Mouse (Mus musculus) liver, embryonic 13.5 days (tissue): Measurements from ENCODE around the gene Pin1rt1. TPM values are rescaled to one million over a fixed set of nuclear protein-coding genes. Genes with fewer than 3 reads are reported as not detected.

Experiments
- ATAC-seq: fragments of 200-750 bp; cut with Nextera tagmentation; 2 replicates; pipeline ENCODE4 v1.8.0; 2017; ENCODE audit warnings: low read depth, mild to moderate bottlenecking, moderate number of reproducible peaks, moderate library complexity
- DNase-seq: peaks from one replicate; pipeline ENCODE4 v3.0.0; 2022
- H3K27ac ChIP-seq: fragments of 300-500 bp; sonication (generic); 2 replicates; pipeline ENCODE4 v1.5.1; 2015; ENCODE audit warnings: moderate library complexity, mild to moderate bottlenecking, inconsistent platforms
- H3K27me3 ChIP-seq: fragments of 300-500 bp; sonication (generic); 2 replicates; pipeline ENCODE4 v1.6.1; 2015; ENCODE audit warnings: mild to moderate bottlenecking, inconsistent platforms
- H3K36me3 ChIP-seq: fragments of 300-500 bp; sonication (generic); 2 replicates; pipeline ENCODE4 v1.6.1; 2015; ENCODE audit warnings: mild to moderate bottlenecking, inconsistent platforms
- H3K4me1 ChIP-seq: fragments of 300-500 bp; sonication (generic); replicated peaks from 2 replicates; pipeline ENCODE4 v1.6.1; 2015; ENCODE audit warnings: inconsistent platforms
- H3K4me2 ChIP-seq: fragments of 300-500 bp; sonication (generic); 2 replicates; pipeline ENCODE4 v1.6.1; 2015; ENCODE audit warnings: inconsistent platforms, mild to moderate bottlenecking, moderate library complexity
- H3K4me3 ChIP-seq: fragments of 300-500 bp; sonication (generic); replicated peaks from 2 replicates; pipeline ENCODE4 v1.5.1; 2015; ENCODE audit warnings: mild to moderate bottlenecking, inconsistent platforms
- H3K9ac ChIP-seq: fragments of 300-500 bp; sonication (generic); 2 replicates; pipeline ENCODE4 v1.6.1; 2015; ENCODE audit warnings: mild to moderate bottlenecking, inconsistent platforms
- H3K9me3 ChIP-seq: fragments of 300-500 bp; sonication (generic); replicated peaks from 2 replicates; pipeline ENCODE4 v1.6.1; 2016; ENCODE audit warnings: inconsistent platforms
- WGBS: fragments of 180-500 bp; shearing (Covaris S2); methylation state at CpG from one replicate; pipeline ENCODE4 v1.1.7; 2015; ENCODE audit not compliant: insufficient replicate concordance; 5-methylcytosine and 5-hydroxymethylcytosine counted together
- polyA plus RNA-seq: library from polyadenylated mRNA; unstranded; fragments of >200 nt; fragmentation: Nextera tagmentation; extraction: Ambion mirVana; gene quantifications from 2 replicates; pipeline ENCODE4 v1.2.1, GENCODE M21; 2015

Pin1rt1 gene
- polyA plus RNA-seq, 1 experiment from 2014 or later = not detected

DNA sequence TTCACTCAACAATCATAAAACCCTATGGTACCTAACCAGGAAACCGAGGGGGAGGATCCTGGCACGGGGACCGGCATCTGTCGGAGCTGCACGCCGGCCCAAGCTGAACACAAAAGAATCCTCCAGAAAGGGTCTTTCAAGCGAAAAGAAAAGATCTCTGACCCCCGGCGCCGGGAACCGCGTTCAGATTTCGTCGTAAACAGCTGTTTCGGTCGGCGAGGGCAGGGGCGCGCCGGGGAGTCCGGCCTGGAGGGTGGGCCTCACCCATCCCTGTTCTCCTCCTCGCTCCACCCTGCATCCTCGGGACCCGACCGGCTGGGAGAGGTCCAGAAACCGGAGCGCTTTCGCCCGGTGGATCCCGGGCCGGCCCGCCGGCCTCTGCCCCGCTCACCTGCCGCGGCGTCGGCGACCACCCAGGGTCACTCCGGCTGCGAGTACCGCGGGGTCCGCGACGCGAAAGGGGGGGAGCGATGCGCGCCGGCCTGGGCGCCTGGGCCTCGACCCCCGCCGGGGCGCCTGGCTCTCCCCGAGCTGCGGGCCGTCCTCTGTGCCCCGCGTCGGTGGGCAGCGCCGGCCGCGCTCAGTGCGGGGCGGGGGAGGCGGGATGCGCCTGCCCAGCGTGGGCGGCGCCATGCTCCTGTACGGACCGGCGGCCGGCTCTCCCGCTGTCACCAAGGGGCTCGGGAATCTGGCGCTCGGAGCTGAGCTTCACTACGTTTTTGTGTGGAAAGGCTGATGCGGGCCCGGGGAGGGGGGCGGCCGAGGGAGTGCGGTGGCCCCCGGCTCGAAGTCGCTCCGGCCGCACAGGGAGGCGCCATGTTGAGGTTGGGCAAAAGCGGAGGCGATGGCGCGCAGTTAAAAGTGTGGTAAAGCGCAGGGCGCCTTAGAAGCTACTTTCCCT lies 4.3 kb downstream of the Pin1rt1 start, which contains the start of gene Tcp11l1:
Gene Tcp11l1 (minus strand): TSS at position 585 of the 901 bp plus-strand sequence.
- no peak within 1 kb of the TSS for H3K27ac ChIP-seq
- peak within 1 kb of the TSS; percentile 68 for H3K4me2 ChIP-seq
- peak; percentile 70 for ATAC-seq

DNA sequence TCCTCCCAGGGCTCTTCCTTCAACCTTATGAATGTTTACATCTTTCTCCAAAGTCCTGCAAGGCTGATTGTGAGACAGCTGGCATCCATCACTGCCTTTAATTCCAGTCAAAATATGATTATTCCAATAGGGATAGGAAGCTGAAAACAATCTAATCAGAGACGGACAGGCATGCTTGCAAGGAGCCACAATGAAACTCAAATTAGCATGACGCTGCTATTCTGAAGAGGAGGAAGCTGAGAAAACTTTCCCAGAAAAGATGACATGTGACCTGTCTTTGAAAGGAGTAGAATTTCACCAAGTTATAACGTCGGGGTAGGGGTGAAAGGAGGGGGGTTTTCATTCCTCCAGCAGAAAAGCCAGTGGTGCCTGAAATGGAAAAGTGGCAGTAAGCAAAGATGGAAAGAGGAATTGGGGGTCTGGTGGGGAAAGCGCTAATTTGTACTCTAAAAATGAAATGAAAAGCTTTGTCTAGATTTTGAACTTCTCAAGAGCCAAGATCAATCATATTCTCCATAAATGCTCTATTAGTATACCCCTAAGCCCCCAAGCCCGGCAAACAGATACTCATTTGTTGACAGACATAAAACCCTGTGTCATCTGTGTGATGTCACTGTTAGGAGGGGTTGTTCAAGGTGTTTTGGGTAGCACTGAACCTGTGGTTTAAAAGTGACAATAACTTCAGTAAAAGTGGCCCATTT lies 5.4 kb downstream of the Pin1rt1 start:
- H3K27me3 ChIP-seq = peaks cover 45% of the 10 kb centered on the region
- H3K4me3 ChIP-seq = peak overlapping the region; percentile 68
- H3K36me3 ChIP-seq = no peaks in the 10 kb centered on the region
- no peaks in the 10 kb centered on the region for H3K9me3 ChIP-seq
- no peak overlapping the region for H3K9ac ChIP-seq
- H3K4me2 ChIP-seq = peak overlapping the region; percentile 68
- DNase-seq = no peak
- no peak overlapping the region for H3K27ac ChIP-seq
- 24% methylated on average over 6 of the region's 6 CpGs for WGBS
- ATAC-seq = no peak
- H3K4me1 ChIP-seq = peaks cover 11% of the 10 kb centered on the region

More for the DNA sequence above, 4.3 kb downstream of the Pin1rt1 start, which contains the start of gene Tcp11l1:
- under 1% methylated on average over 73 of the region's 99 CpGs for WGBS
- H3K9ac ChIP-seq = peak within 1 kb of the TSS; percentile 69
- peaks cover 11% of the 10 kb centered on the region for H3K4me1 ChIP-seq
- H3K36me3 ChIP-seq = no peaks in the 10 kb centered on the region
- H3K27me3 ChIP-seq = peaks cover 45% of the 10 kb centered on the region
- no peaks in the 10 kb centered on the region for H3K9me3 ChIP-seq
- peak; percentile 19 for DNase-seq
- H3K4me3 ChIP-seq = peak within 1 kb of the TSS; percentile 68

DNA sequence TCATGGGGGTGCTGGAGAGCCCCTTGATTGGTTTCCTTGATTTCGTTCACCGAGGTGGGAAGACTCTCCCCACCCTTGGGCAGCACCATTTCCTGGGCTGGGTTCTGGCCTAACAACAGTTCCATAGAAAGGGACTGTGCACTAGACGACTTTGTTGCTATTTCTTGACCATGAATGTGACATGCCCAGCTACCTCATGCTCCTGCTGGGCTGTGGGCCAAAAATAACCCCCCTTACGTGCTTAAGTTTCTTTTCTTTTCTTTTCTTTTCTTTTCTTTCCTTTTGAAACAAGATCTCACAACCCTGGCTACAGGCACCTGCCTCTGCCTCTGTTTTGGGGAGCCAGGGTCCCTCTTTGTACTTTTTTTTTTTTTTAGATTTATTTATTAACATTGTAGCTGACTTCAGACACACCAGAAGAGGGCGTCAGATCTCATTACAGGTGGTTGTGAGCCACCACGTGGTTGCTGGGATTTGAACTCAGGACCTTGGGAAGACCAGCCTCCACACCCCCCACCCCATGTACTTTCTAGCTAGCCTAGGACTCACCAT lies 6.3 kb downstream of the Pin1rt1 start:
- Histone ChIP-seq H3K9me3 (no peaks in the 10 kb centered on the region), H3K4me1 (peaks cover 11% of the 10 kb centered on the region), H3K36me3 (no peaks in the 10 kb centered on the region), H3K4me3 (no peak overlapping the region), H3K9ac (no peak overlapping the region), H3K27ac (no peak overlapping the region), H3K27me3 (peaks cover 45% of the 10 kb centered on the region), H3K4me2 (no peak overlapping the region)
- DNase-seq (no peak), ATAC-seq (no peak)
- 53% methylated on average over 6 of the region's 6 CpGs for WGBS

DNA sequence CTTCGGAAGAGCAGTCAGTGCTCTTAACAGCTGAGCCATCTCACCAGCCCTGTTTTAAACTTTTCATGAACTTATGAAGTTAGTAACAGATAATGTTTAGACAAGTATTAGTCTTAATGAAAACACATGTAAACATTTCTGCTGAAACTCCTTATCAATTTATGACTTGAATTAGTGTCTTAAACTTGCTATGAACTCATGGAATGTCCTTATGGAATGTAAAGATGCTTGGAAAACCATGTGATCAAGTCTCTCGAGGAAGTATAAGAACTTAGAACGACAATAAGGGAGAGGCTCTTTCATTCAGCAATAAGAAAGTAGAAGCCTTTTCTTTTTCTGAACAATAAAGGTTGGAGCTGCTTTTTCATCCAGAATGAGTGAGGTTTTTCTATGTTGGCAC lies 11.8 kb downstream of the Pin1rt1 start:
- Histone ChIP-seq H3K9ac (no peak overlapping the region), H3K4me1 (0 out of 2 replicates have a peak, but pooled peaks cover 4% of the 10 kb centered on the region), H3K9me3 (no peaks in the 10 kb centered on the region), H3K27me3 (no peaks in the 10 kb centered on the region), H3K4me3 (no peak overlapping the region), H3K27ac (no peak overlapping the region), H3K36me3 (no peaks in the 10 kb centered on the region), H3K4me2 (no peak overlapping the region)
- no peak for ATAC-seq
- DNase-seq = no peak
- WGBS = 63% methylated on average over 3 of the region's 3 CpGs

DNA sequence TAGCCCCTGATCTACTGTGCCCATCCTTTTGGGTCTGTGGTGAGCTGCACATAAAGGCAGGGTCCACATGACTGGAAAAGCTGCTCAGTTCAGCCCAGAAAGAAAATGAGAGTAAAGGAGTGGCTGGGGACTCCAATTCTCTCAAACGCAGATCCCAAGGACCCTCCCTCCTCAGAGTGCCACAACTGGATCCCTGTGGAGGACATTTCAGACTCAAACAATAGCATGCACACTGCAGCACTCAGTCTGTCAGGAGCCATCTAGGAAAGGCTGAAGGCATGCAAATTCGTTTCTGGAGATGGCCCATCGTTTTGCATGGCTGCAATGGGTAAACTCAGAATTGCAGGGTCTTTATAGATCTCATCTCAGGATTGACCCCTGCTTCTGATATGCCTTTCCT lies 13.0 kb downstream of the Pin1rt1 start:
- Histone ChIP-seq H3K9me3 (no peaks in the 10 kb centered on the region), H3K27ac (no peak overlapping the region), H3K4me2 (no peak overlapping the region), H3K4me1 (0 out of 2 replicates have a peak, but pooled peaks cover 4% of the 10 kb centered on the region), H3K9ac (no peak overlapping the region), H3K4me3 (no peak overlapping the region), H3K36me3 (no peaks in the 10 kb centered on the region), H3K27me3 (no peaks in the 10 kb centered on the region)
- no peak for DNase-seq
- 52% methylated on average over 3 of the region's 3 CpGs for WGBS
- ATAC-seq = no peak

DNA sequence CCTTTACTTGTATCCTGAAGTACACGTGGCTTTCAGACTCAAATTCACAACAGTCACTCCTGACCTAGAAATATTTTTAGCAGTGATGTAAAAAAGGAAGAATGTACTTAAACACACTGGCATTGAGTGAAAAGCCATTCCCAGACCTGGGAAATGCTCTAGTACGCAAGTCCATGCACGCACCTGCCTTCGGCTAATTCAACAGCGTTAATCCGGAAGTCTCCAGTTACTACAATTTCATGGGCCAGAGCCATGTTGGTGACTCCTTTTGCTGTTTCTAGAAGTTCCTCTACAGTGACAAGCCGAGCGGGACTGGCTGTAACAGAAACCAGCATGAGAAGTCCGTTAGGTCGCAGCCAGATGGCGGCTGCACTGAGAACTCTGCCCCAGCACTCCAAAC lies 16.5 kb downstream of the Pin1rt1 start:
- H3K36me3 ChIP-seq = no peaks in the 10 kb centered on the region
- 78% methylated on average over 11 of the region's 11 CpGs for whole genome bisulfite sequencing

DNA sequence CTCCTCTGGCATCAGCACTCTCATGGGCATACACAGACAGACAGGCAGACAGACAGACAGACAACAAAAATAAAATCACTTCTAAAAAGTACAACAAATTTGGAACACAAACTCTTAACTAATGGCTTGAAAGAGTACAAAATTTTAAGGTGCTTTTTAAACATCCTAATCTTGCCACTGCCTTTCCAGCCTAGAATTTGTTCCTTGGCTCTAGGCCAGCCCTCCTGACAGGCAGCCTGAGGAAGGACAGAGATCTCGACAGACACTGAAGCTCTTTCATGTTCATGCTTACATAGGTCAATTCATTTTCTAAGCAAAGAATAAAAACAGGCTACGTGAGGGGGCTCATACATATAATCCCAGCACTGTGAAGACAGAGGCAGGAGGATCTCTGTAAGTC lies 23.6 kb downstream of the Pin1rt1 start:
- H3K9me3 ChIP-seq = no peaks in the 10 kb centered on the region
- 48% methylated on average over 2 of the region's 2 CpGs for WGBS
- no peak for DNase-seq

More for the DNA sequence above, 16.5 kb downstream of the Pin1rt1 start:
- Histone ChIP-seq H3K4me1 (0 out of 2 replicates have a peak, but pooled peaks cover 4% of the 10 kb centered on the region), H3K4me3 (no peak overlapping the region), H3K27ac (no peak overlapping the region), H3K4me2 (no peak overlapping the region), H3K9me3 (no peaks in the 10 kb centered on the region), H3K27me3 (no peaks in the 10 kb centered on the region), H3K9ac (no peak overlapping the region)
- ATAC-seq (no peak), DNase-seq (no peak)

DNA sequence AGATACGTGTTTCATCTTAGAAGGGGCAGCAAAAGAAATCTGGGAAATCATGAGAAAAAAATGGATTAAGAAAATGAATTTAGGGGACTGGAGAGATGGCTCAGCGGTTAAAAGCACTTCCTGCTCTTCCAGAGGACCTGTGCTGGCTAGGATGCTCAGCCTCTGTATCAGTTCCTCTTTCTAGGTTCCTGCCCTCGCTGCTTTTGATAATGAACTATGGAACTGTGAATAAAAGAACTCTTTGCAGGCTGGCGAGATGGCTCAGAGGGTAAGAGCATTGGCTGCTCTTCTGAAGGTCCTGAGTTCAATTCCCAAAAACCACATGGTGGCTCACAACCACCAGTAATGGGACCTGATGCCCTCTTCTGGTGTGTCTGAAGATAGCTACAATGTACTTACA lies 25.5 kb downstream of the Pin1rt1 start:
- no peaks in the 10 kb centered on the region for H3K36me3 ChIP-seq
- no peaks in the 10 kb centered on the region for H3K9me3 ChIP-seq
- H3K4me3 ChIP-seq = no peak overlapping the region
- no peak overlapping the region for H3K27ac ChIP-seq
- H3K4me2 ChIP-seq = no peak overlapping the region
- peaks cover 9% of the 10 kb centered on the region for H3K4me1 ChIP-seq
- no peak overlapping the region for H3K9ac ChIP-seq
- DNase-seq (no peak), ATAC-seq (no peak)
- H3K27me3 ChIP-seq = no peaks in the 10 kb centered on the region
- WGBS = 29% methylated on average over 4 of the region's 4 CpGs

More for the DNA sequence above, 23.6 kb downstream of the Pin1rt1 start:
- Histone ChIP-seq H3K36me3 (no peaks in the 10 kb centered on the region), H3K4me3 (no peak overlapping the region), H3K9ac (no peak overlapping the region), H3K27me3 (no peaks in the 10 kb centered on the region), H3K4me2 (no peak overlapping the region), H3K27ac (no peak overlapping the region), H3K4me1 (0 out of 2 replicates have a peak, but pooled peaks cover 6% of the 10 kb centered on the region)
- no peak for ATAC-seq

DNA sequence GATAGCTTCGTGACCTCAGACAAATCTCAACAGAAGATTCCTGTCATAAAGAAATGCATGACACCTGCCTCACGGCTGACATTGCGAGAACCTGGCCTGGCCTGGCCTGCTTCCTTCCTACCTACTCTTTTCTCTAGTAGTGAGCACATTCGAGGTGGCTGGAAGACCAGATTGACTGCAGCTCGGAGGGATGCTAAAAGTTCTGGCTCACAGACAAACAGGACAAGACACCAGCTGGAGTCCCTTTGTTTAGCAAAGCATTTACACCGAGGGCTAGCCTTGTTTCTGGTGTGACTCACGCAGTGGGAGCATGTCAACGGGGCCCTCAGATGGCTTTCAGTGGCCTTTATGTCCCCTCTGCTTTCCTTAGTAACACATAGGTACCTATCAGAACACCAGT lies 27.5 kb downstream of the Pin1rt1 start:
- no peak overlapping the region for H3K4me2 ChIP-seq
- no peaks in the 10 kb centered on the region for H3K27me3 ChIP-seq
- no peak overlapping the region for H3K9ac ChIP-seq
- no peak overlapping the region for H3K4me3 ChIP-seq
- no peaks in the 10 kb centered on the region for H3K9me3 ChIP-seq
- DNase-seq (no peak), ATAC-seq (no peak)
- H3K27ac ChIP-seq = peak overlapping the region; percentile 41; the same call in 1 of the 2 replicates
- peaks cover 12% of the 10 kb centered on the region for H3K4me1 ChIP-seq
- no peaks in the 10 kb centered on the region for H3K36me3 ChIP-seq
- 69% methylated on average over 8 of the region's 8 CpGs for WGBS

DNA sequence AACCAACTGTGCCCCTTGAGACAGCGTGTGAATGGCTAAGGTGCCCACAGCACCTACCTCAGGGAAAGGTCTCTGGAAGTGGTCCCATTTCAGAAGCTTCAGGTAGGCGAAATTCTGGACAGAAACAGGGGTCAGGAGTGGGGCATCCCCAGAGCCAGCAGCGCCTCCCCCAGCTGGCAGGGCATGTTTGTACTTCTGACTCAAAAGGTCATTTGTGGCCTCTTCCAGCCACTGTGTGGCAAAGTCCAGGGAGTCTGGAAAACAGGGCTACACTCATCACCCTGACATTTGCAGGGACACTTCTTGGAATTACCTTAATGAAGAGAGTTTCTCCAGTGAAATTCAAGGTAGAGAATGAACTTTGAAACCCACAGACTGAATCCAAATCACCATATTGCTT lies 27.9 kb downstream of the Pin1rt1 start:
- 45% methylated on average over 3 of the region's 3 CpGs for whole genome bisulfite sequencing
- no peak overlapping the region for H3K4me2 ChIP-seq
- no peak for DNase-seq

DNA sequence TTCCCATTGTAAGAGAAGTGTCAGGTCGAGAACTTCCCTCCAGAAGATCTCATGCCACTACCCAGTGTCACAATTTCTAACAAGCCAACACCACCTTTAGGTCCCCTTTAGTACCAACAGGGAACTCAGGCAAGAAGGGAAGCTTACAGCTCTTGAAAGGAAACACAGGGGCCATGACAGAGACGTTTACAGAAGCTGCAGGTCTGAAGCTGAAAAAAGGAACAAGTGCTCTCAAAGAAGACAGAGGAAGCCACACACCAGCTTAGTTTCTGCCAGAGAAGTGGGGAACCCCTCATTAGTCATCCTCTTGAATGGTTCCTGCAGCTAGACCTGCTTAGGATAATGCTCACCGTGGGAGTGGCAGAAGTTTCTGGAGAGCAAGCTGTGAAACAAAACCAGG lies 28.9 kb downstream of the Pin1rt1 start:
- Histone ChIP-seq H3K4me3 (no peak overlapping the region), H3K27ac (no peak overlapping the region), H3K27me3 (no peaks in the 10 kb centered on the region), H3K4me1 (peaks cover 10% of the 10 kb centered on the region), H3K9me3 (no peaks in the 10 kb centered on the region), H3K9ac (no peak overlapping the region), H3K4me2 (no peak overlapping the region), H3K36me3 (no peaks in the 10 kb centered on the region)
- no peak for DNase-seq
- WGBS = 24% methylated on average over 3 of the region's 3 CpGs
- ATAC-seq = no peak

More for the DNA sequence above, 27.9 kb downstream of the Pin1rt1 start:
- ATAC-seq = peak; percentile 61
- no peaks in the 10 kb centered on the region for H3K36me3 ChIP-seq
- peaks cover 12% of the 10 kb centered on the region for H3K4me1 ChIP-seq
- no peaks in the 10 kb centered on the region for H3K27me3 ChIP-seq
- H3K27ac ChIP-seq = 0 out of 2 replicates have a peak overlapping the region, but pooled peaks have one; percentile 41
- no peaks in the 10 kb centered on the region for H3K9me3 ChIP-seq
- no peak overlapping the region for H3K4me3 ChIP-seq
- H3K9ac ChIP-seq = no peak overlapping the region
